Mouse (Mus musculus): ENCODE data around the gene Pin1.
A peak's percentile ranks its signal among the peaks of the same experiment; 100 is the strongest.
"Not testable (repeated sequence)": the region's sequence is repeated elsewhere in the genome, so short reads cannot be mapped to it uniquely, and the experiment has no call there.

Gene Pin1

DNA sequence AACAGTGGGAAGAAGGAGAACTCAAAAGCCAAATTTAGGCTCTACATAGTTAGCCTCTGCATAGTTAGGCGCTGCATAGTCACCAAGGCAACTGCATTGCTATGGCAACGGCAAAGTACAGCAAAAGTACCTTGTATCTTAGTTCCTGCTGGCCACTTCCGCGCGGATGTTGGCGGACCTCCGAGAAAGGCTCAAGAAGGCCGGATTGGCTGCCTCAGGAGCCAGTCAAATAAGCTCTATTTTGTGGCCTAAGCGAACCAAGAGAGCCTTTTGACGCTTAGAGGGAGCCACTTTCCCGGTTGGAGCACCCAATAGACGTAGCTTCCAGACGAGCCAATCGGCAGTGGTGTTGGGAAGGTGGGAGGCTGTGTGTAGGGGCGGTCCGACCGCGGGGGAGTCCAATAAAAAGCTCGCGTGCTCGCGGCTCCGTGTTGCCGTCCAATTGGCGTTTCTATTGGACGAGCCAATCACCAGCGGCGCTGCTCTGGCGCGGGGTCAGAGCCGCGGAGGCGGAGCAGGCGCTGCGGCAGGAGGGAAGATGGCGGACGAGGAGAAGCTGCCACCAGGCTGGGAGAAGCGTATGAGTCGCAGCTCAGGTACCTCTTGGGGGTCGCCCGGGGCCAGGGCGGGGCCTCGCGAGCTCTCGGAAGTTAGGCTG lies at the start of gene Pin1:
Pin1 (plus strand) TSS at position 494 of the 658 bp plus-strand sequence.
- DNase-seq (ENCODE audit: low read depth, low spot score), result peak; percentile 100

DNA sequence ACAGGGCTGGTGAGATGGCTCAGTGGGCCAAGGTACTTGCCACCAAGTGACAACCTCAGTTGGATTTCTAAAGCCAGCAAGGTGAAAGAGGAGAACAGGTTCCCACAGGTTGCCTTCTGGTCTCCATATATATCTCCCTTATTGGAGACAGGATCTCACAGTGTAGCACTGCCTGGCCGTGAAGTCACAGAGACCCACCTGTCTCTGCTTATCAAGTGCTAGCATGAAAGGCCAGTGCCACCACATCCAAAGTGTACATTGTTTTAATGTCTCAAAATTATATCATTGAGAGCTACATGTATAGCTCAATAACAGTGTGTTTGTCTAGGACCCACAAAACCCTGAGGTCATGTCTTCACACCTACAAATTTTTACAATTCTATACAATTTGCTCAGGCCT lies 45.6 kb upstream of the Pin1 start:
- no peak for DNase-seq (ENCODE audit: low read depth, low spot score)

DNA sequence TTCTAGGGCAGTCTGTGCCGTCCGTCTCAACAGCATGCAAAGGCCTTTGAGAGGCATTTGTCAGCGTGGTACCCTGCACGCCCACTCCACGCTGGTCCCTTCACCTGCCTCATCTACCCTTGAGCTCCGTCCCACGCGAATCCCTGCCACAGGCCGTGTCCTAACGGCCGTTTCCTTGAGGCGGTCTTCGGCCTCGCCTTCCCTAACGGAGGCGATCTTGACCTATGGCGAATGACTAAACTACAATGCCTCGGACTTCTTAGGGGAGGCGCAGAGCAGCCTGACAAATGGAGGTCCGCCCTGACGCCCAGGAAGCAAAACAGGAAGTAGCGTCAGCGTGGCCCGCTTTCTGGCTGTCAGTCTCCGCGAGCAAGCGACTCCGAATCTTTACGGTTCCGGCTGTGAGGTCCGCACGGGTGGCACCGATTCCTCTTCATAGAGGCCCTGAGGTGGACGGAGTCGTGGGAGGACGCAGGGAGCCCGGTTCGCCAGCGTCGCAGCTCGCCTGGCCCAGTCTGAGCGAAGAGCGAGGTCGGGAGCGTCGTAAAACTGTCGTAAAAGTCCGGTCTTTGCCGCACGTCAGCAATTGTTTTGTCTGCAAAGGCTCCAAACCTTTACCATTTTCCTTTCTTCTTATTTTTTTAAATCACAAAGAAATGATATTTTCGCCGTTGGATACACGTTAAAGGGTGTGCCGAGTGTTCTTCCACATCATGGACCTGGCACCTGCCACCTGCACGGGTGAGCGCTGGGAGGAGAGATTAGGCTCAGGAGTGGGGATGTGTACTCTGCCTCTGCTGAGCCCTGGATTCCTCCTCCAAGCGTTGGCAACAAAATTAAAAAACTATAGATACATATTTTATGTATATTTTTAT lies 44.6 kb upstream of the Pin1 start:
- DNase-seq (ENCODE audit: low read depth, low spot score), result peak; percentile 98

DNA sequence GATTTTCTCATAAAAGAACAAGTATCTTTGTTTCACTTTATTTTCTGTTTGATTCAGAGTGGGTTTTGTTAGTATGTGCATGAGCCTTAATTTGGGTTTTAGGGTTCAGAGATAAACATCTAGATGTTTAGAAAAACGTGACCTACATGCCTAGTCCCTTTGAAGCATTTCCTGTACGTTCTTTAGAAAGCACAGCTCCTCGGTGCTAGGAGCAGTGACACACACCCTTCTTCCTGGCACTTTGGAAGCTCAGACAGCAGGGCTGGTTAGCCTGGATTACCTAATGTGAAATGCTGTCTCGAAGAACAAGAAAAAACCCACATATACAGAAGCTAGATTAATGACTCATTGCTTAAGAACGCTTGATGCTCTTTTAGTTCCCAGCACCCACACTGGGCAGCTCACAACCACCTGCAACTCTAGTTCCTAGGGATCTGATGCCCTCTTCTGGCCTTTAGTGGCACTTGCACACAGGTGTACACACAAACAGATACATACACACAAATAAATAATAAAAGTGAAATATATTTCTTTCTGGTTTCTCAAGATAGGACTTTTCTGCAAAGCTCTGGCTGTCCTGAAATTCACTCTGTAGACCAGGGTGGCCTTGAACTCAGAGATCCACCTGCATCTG lies 41.9 kb upstream of the Pin1 start:
- DNase-seq (ENCODE audit: low read depth, low spot score), result no peak

DNA sequence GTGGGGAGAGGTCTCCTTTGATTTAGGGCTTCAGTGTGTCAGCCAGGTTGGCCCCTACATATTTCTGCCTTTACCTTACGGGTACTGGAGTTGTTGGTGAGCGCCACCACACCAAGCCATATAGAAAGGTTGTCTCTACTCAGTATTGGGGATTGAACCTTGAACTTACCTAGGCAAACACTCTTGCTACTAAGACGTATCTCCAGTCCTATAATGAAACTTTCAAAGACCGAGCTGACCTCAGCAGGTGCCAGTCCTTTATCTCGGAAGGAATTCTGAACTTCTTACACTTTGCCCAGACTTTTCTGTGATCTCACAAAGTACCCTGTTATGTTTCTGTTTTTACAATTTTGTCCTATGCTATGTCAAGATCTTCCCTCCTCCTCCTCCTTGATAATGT lies 39.9 kb upstream of the Pin1 start:
- DNase-seq (ENCODE audit: low read depth, low spot score), result no peak

DNA sequence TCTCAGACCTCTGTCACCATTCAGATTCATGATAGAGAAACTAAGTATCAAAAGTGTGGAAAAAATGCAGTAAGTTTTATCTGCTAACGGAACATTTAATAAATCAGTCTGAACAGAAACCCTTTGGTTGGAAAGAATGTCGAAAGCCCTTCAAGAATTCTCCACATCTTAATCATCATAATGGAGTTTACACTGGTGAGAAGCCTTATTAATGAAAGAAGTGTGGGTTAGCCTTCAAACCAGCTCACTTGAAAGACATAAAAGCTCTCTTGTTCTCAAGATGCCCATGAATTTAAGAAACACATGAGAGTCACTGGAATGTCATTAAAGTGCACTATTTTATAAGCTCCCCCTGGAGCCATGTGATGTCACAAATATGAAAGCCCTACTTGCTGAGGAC lies 35.2 kb upstream of the Pin1 start:
- DNase-seq (ENCODE audit: low read depth, low spot score), result no peak

DNA sequence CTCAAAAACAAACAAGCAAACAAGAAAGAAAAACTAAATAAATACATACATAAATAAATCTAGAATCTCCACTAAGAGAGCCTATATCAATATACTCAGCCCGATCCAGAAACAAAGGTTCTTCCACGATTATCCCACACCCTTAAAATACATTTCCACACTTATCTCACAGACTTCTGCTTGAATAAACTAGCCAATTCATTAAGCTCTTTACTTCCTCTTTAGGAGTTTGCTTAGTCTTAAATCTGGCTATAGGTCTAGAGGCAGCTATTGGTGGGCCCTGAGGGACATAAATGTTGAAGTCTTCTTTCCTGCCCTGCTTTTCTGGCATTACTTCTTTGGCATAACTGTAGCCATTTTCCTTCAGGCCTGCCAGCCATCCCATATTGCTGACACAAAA lies 20.6 kb upstream of the Pin1 start:
- DNase-seq (ENCODE audit: low read depth, low spot score), result no peak

DNA sequence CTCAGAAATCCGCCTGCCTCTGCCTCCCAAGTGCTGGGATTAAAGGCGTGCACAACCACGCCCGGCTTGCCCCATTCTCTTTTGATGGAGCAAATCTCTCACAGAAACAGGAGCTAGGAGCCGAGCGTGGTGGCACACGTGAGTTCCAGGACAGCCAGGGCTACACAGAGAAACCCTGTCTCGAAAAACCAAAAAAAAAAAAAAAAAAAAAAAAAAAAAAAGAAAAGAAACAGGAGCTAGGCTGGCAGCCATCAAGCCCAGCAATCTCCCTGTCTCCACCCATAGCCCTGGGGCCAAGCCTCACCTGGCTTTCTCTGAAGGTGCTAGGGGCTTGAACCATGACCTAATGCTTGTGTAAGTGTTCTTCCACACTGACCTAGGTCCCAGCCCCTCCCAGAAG lies 16.2 kb upstream of the Pin1 start:
- DNase-seq (ENCODE audit: low read depth, low spot score), result not testable (repeated sequence)

DNA sequence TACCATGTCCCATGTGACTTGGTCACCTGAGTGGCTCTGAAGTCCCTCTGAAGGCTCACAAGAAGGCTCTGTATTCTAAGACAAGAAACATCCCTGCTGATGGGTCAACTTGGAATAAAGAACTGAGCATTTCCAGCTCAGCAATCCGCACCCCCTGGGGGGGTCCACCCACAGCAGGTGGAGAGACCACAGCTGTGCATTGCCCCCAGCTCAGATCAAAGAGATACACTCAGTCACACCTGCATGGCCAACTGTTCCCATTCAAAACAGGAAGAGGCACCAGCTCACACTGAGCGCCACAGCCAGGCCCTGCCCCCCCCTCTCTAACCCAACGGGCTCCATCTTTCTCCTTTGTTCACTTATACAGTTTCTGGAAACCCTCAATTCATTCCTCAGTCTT lies 15.6 kb upstream of the Pin1 start:
- DNase-seq (ENCODE audit: low read depth, low spot score), result no peak

DNA sequence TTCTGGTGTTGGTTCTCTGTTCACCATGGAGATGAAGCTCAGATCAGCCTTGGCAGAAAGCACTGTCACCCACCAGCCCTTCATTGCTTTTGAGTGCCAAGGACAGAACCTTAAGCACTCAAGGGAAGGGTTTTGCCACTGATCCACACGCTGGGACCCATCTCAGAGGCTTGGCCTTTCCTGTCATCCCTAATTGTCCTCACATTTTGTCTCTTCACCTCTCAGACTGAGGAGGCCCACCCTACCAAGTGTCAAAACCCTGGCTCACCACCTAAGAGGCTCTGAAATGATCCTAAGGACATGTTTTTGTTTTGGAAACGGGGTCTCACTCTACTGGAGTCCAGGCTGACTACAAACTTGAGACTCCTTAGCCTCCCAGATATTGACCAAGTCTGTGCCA lies 15.1 kb upstream of the Pin1 start:
- no peak for DNase-seq (ENCODE audit: low read depth, low spot score)

DNA sequence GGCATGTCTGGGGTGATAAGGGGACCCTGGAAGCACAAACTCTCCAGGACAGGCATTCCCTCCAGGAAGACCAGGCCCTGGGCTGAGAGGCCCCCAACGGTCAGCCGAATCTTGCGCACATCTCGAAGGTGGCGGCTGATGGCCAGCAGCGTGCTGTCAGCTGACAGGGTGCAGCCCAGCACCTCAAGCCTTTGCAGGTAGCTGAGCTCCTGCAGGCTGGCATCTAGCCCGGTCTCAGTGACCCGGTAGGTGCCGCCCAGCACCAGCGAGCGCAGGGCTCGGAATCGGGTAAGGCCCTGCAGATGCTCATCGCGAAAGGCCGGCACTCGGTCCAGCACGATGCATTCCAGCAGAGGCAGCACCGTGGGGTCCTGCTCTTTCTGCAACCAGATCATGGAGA lies 13.3 kb upstream of the Pin1 start:
- DNase-seq (ENCODE audit: low read depth, low spot score), result no peak

DNA sequence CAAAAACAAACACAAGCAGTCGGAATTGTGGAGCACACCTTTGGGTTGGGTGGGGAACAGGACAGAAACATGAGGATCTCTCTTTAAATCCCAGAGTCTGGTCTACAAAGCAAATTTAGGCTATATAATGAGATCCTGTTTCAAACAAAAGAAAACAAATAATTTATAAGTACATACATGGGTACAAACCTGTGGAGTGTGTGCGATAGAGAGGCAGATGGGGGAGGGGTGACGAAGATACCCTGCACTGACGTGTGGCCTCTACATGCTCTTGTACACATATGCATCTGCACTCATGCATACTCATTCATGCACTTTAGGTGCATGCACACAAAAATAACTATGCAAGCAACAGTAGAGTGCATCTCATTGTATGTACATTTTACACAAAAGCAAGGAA lies 12.4 kb upstream of the Pin1 start:
- DNase-seq (ENCODE audit: low read depth, low spot score), result no peak

DNA sequence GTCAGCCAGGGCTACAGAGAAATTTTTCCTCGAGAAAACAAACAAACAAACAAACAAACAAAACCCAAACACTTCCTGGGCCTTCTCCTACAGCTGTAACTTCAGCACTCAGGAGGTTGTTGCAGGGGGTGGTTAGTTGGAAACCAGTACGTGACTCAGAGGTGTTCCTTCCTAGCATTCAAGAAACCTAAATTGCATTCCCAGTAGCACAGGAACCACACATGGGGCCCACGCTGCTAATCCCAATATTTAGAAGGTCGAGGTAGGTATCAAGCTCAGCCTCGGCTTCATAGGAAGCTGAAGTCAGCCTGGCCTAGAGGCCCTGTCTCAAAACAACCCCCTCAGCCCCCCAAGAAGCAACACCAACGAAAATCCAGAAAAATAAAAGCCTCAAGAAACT lies 10.4 kb upstream of the Pin1 start:
- no peak for DNase-seq (ENCODE audit: low read depth, low spot score)

DNA sequence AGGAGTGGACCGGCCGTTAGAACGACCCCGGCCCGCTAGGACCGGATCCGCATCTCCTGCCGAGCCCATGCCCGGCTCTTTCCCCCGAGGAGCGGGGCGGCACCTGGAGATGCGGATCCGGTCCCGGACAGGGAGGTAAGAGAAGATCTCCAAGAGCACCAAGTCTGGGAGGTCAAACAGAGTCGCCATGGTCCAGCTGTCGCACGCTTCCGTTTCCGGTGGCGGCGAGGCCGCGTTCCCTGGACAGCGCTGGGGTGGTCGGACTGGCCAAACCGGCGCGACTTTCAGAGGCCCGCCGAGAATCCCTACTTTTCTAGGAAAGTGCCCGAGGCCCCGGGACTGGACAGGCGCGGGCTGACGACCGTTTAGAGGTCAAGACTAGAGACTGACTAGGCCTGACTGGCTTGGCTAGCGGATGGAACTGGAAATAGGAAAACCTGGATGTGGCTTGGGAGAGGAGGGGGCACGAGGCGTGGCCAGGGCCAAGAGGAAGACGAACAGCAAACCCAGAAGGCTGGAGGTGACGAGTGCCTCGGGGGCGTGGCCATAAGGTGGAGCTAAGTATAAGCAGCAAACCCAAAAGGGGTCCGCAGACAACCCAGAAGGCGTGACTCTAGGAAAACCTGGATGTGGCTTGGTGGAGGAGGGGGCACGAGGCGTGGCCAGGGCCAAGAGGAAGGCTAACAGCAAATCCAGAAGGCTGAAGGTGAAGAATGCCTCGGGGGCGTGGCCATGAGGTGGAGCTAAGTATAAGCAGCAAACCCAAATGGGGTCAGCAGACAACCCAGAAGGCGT lies 9.6 kb upstream of the Pin1 start, which contains the start of gene Ubl5:
Ubl5 (plus strand) TSS at position 778 of the 795 bp plus-strand sequence.
- peak; percentile 67 for DNase-seq (ENCODE audit: low read depth, low spot score)

DNA sequence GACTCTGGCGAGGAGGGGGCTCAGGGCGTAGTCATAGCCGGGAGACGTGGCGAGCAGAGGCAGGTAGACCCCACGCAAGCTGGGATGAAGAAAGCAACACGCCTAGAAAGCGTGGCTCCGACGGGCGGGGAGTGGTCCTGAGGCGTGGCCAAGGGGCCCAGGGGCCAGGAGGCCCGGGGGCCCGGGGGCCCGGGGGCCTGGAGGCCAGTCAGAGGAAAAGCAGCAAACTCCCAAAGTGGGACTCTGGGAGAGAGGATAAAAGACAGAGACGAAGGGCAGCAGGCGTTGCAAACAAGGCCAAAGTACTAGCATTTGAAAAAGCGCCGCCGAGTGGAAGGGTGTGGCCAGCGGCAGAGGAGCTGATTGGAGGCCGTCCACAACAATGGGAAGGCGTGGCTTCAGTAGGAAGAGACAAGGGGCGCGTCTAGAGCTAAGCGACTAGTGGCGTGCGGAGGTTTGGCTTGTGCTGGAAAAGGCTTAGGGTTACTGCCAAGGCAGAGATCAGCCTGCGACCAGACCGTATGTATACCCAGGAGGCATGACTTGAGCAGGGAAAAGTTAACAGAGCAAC lies 8.9 kb upstream of the Pin1 start:
- peak; percentile 88 for DNase-seq (ENCODE audit: low read depth, low spot score)

DNA sequence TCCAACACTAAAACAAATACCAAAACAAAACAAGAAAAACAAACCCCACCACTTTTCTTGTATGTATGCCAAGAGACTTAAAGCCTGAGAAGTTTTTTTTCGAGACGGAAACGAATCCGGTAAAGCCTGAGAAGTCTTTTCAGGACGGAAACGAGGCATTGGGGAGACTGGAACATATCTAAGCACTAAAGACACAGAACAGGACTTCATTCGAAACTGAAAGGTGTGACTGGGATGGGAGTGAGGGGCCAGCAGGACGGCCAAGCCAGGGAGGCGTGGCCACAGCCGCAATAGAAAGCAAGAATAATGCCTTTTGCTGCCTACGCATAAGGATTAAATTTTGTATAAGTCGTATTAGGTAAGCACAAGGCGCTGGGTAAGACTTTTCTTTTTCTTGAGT lies 8.1 kb upstream of the Pin1 start:
- no peak for DNase-seq (ENCODE audit: low read depth, low spot score)

DNA sequence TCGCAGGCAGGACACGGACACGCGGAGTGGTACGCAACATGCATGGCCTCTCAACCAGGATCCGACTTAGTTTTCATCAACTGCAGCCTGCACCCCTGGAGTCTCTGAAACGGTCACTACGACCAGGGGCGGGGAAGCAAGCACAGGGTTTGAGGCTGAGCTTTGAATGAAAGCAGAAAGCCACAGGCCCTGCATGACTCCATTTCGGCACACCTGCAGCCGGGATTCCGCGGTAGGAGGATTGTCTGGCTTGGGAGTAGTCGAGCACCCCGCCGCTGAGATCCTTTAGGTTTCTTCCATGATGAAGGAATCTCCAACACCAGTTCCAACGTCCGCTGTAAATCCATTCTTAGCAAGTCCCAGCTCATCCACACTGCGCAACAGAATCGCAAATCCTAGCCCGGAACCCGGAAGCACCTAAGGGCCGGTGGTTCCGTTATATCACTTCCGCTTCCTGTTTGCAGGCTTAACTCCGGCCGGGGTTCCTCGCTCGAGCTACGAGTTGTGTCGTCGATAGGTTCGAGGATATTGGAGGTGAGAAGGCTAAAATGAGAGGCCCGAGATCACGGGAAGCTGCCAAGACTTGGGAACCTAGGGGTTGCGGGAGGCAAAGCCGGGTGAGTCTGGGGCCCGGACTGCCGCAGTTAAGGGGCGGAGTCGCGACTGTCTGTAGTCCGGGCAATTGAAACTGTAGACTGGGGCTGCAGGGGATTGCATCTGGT lies 7.4 kb upstream of the Pin1 start, which contains the start of gene Fbxl12:
Fbxl12 (minus strand) TSS at position 408 of the 722 bp plus-strand sequence.
- peak; percentile 95 for DNase-seq (ENCODE audit: low read depth, low spot score)

DNA sequence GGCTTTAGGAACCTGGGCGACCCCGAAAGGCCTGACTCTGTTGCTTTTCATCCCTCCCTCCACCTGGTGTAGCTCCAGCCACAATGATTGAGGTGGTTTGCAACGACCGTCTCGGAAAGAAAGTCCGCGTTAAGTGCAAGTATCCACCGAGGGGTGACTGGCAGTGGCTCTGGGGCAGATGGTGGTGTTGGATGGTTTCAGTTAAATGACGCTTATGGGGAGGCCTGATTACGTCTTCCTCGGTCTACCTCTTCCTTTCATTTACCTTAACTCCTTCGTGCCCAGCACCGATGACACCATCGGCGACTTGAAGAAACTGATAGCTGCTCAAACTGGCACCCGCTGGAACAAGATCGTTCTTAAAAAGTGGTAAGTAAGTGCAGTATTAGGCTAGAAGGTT lies 6.8 kb upstream of the Pin1 start:
- DNase-seq (ENCODE audit: low read depth, low spot score), result peak; percentile 58

DNA sequence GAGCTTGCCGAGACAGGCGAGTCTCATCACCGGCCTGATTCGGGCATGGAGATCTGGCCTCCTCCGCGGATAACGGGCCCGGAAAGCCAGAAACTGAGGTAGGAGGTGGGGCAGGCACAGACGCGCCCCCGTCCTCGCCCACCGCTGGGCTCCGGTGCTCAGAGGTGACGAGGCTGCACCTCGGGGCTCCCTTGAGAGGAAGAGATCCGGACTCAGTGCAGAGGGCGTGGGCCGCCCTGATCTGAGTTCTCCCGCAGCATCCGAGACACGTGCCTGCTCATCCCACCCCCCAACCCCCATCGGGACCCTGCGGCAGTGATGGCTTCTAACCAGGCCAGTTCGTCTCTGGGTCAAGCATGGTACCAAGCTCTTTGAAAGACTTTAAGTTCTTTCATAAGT lies 364 bp downstream of the Pin1 start:
- DNase-seq (ENCODE audit: low read depth, low spot score), result no peak

DNA sequence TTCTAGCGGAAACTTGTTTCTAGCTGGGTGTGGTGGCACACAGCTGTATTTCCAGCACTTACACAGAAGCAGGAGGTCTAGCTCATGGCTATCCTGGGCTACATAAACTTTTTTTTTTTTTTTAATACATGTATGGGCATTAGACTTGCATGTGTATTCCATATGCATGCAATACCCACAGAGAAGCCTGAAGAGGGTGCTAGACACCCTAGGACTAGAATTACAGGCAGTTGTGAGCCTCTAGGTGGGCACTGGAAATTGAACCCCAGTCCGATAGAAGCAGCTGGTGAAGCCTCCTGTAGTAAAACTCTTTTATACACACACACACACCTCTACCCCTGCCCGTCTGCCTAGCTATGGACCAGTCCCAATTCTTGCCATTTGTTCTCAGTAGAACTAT lies 2.0 kb downstream of the Pin1 start:
- no peak for DNase-seq (ENCODE audit: low read depth, low spot score)

DNA sequence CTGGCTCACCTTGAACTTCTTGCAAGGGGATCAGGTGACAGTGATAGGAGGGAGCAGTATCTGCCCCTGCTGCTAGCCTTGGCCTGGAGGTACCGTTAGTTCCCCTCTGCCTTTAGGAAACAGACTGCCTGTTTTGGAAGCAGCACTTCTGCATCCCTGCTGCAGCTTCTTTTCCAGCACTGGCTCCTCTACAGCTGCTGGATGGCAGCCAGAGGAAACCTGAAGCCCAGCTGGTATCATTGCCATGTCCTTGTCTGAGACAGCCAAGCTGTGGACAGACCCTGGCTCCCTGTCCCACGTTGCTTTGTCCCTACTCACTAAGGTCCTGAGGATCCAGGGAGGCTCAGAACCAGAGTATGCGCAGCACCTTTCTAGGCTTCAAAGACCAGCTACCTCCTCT lies 5.7 kb downstream of the Pin1 start:
- peak; percentile 67 for DNase-seq (ENCODE audit: low read depth, low spot score)

Measured in brain, adult 2 months (tissue).